Mouse (Mus musculus) forebrain, postnatal 0 days (tissue): ENCODE data around the gene Stag3. TPM values are rescaled to one million over a fixed set of nuclear protein-coding genes. Genes with fewer than 3 reads are reported as not detected.

ENCODE experiments used
- ATAC-seq: fragments of 200-750 bp; cut with Nextera tagmentation; 2 replicates; pipeline ENCODE4 v1.8.0; 2017; ENCODE audit warnings: mild to moderate bottlenecking, moderate library complexity
- DNase-seq: peaks from one replicate; pipeline ENCODE4 v3.0.0-alpha.2; 2015
- H3K27ac ChIP-seq: fragments of 300-500 bp; sonication (generic); 2 replicates; pipeline ENCODE4 v1.5.1; 2014; ENCODE audit warnings: low read depth, mild to moderate bottlenecking, antibody characterized with exemption, low read length, moderate library complexity, mixed read lengths
- H3K27me3 ChIP-seq: fragments of 300-500 bp; sonication (generic); 2 replicates; pipeline ENCODE4 v1.6.1; 2014; ENCODE audit warnings: mild to moderate bottlenecking, low read length, mixed read lengths; ENCODE audit not compliant: insufficient read depth
- H3K36me3 ChIP-seq: fragments of 300-500 bp; sonication (generic); 2 replicates; pipeline ENCODE4 v1.6.1; 2014; ENCODE audit warnings: mild to moderate bottlenecking, moderate library complexity; ENCODE audit not compliant: insufficient read depth
- H3K4me1 ChIP-seq: fragments of 300-500 bp; sonication (generic); 2 replicates; pipeline ENCODE4 v1.6.1; 2014; ENCODE audit warnings: antibody characterized with exemption; ENCODE audit not compliant: insufficient read depth
- H3K4me2 ChIP-seq: fragments of 300-500 bp; sonication (generic); 2 replicates; pipeline ENCODE4 v1.6.1; 2014; ENCODE audit warnings: low read depth, mild to moderate bottlenecking, moderate library complexity
- H3K4me3 ChIP-seq: fragments of 300-500 bp; sonication (generic); 2 replicates; pipeline ENCODE4 v1.5.1; 2014; ENCODE audit warnings: low read depth, low read length, mixed read lengths
- H3K9ac ChIP-seq: fragments of 300-500 bp; sonication (generic); 2 replicates; pipeline ENCODE4 v1.6.1; 2014; ENCODE audit warnings: mild to moderate bottlenecking
- H3K9me3 ChIP-seq: fragments of 300-500 bp; sonication (generic); 2 replicates; pipeline ENCODE4 v1.6.1; 2016; ENCODE audit warnings: low read length
- CTCF ChIP-seq: sonication (generic); IDR thresholded peaks from 2 replicates; pipeline ENCODE4 v1.5.1; 2016; ENCODE audit warnings: antibody characterized with exemption, control low read depth, low read depth
- whole genome bisulfite sequencing: fragments of 180-500 bp; shearing (Covaris S2); extraction: QIAGEN DNeasy Blood & Tissue Kit; methylation state at CpG from one replicate; pipeline ENCODE4 v1.1.7; 2014; 5-methylcytosine and 5-hydroxymethylcytosine counted together
- polyA plus RNA-seq: library from polyadenylated mRNA; unstranded; fragments of >200 nt; fragmentation: Nextera tagmentation; extraction: Ambion mirVana; gene quantifications from 2 replicates; pipeline ENCODE4 v1.2.1, GENCODE M21; 2015
- total RNA-seq: library from RNA; depleted of rRNA; stranded (reverse); fragments of >200 nt; gene quantifications from 2 replicates; pipeline ENCODE4 v1.2.3, GENCODE M21; 2014; rRNA removed

The Stag3 gene
- total and polyA plus RNA-seq, 2 experiments from 2014 or later, result 5.5 to 16.9 TPM

DNA sequence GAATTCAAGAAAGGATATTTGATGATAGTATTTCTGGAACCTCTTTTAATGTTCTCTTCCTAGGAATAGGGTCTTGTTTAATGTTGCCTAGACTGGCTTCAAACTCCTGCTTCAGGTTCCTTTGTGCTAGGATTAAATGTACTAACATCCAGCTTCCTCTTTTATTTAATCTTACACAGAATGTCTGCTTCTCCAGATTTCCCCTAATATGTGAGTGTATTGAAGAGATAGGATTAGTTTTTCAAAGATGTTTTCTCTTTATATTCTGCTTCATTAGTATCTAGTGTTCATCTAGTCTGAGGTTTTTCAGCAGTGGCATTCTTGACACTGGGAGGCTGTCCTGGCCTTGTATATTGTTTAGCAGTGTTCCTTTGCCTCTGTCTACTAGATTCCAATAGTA is 14.1 kb downstream of the Stag3 start:
- H3K4me3 ChIP-seq, result no peak overlapping the region
- no peak overlapping the region for H3K27ac ChIP-seq
- no peaks in the 10 kb centered on the region for H3K27me3 ChIP-seq
- H3K9me3 ChIP-seq, result no peaks in the 10 kb centered on the region
- no peaks in the 10 kb centered on the region for H3K4me1 ChIP-seq
- peaks cover 12% of the 10 kb centered on the region; the same call in 1 of the 2 replicates for H3K36me3 ChIP-seq
- ATAC-seq, result no peak
- DNase-seq, result no peak
- no peak for TF ChIP-seq CTCF
- H3K9ac ChIP-seq, result no peak overlapping the region
- H3K4me2 ChIP-seq, result no peak overlapping the region

DNA sequence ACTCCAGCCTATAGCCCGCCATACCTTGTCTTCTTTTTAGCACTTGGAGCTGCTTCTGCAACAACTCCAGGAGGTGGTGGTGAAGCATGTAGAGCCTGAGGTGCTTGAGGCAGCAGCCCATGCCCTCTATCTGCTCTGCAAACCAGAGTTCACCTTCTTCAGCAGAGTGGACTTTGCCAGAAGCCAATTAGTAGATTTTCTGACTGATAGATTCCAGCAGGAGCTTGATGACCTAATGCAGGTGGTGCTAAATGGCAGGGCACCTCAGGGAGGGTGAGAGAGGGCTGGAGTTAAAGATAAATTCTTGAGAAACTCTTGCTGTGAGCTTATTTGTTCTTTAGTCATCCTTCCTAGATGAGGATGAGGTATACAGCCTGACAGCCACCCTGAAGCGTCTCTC is 19.6 kb downstream of the Stag3 start:
- H3K9me3 ChIP-seq, result no peaks in the 10 kb centered on the region
- no peak overlapping the region for H3K27ac ChIP-seq
- ATAC-seq (no peak), DNase-seq (no peak)
- no peak overlapping the region for H3K4me3 ChIP-seq
- H3K36me3 ChIP-seq, result peaks cover 18% of the 10 kb centered on the region; the same call in 1 of the 2 replicates
- WGBS, result 88% methylated on average over 2 of the region's 2 CpGs
- no peaks in the 10 kb centered on the region for H3K4me1 ChIP-seq
- H3K27me3 ChIP-seq, result no peaks in the 10 kb centered on the region
- no peak for TF ChIP-seq CTCF
- H3K9ac ChIP-seq, result no peak overlapping the region
- H3K4me2 ChIP-seq, result no peak overlapping the region

DNA sequence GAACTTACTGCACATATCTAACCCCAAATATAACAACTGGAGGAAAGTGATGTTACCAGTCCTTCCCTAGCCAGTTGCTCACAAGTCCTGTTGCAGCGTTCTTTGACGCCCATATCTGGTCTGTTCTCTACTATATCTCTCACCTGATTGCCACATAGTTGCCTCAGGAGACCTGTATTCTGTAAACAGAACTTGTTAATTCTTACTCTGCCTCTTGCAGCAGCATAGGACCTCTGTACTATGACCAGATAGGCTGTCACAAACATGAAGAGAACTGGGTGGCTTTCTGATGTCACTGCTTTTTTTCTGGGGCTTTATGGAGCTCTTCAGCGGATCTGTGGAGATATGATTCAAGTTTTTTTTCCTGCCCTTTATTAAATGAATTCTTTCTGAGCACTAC is 32.8 kb downstream of the Stag3 start:
- Histone ChIP-seq H3K36me3 (peaks cover 4% of the 10 kb centered on the region; the same call in 1 of the 2 replicates), H3K4me2 (no peak overlapping the region), H3K4me1 (no peaks in the 10 kb centered on the region), H3K27ac (no peak overlapping the region), H3K9me3 (no peaks in the 10 kb centered on the region), H3K4me3 (no peak overlapping the region), H3K27me3 (no peaks in the 10 kb centered on the region), H3K9ac (no peak overlapping the region)
- WGBS, result 89% methylated on average over 3 of the region's 3 CpGs
- no peak for ATAC-seq
- TF ChIP-seq CTCF, result no peak
- DNase-seq, result no peak

DNA sequence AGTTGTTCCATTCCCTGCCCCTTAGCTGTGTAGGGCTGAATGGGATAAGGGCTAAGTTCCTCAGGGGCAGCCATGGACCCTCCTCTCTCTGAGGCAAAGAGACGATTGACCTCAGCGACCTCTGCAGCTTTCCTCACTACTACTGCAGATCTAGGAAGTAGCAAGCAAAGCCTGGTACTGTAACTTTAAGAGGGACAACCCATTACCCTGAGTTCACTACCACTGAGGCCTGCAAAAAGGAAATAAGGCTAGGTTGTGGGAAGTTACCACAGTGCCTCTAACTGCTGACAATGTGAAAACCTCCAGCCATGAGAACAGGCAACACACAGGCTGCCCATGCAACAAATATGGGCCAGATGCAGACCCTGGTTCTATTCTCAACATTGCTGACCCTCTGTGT is 61.6 kb downstream of the Stag3 start, which contains the start of gene Pvrig:
Gene Pvrig, plus strand, starts transcription at position 301 of the 400 bp plus-strand sequence.
- TF ChIP-seq CTCF, result no peak
- Histone ChIP-seq H3K4me3 (no peak within 1 kb of the TSS), H3K27me3 (no peaks in the 10 kb centered on the region), H3K27ac (no peak within 1 kb of the TSS), H3K4me2 (no peak within 1 kb of the TSS), H3K9me3 (no peaks in the 10 kb centered on the region), H3K4me1 (no peaks in the 10 kb centered on the region), H3K9ac (no peak within 1 kb of the TSS), H3K36me3 (no peaks in the 10 kb centered on the region)
- DNase-seq (no peak), ATAC-seq (no peak)
- 78% methylated on average over 2 of the region's 2 CpGs for WGBS

- no peak overlapping the region for H3K27ac ChIP-seq
- H3K4me1 ChIP-seq, result no peaks in the 10 kb centered on the region
- no peak overlapping the region for H3K9ac ChIP-seq
- DNase-seq (no peak), ATAC-seq (no peak)
- no peak for TF ChIP-seq CTCF
- no peaks in the 10 kb centered on the region for H3K36me3 ChIP-seq
- H3K9me3 ChIP-seq, result no peaks in the 10 kb centered on the region
- no peak overlapping the region for H3K4me3 ChIP-seq
- no peaks in the 10 kb centered on the region for H3K27me3 ChIP-seq
- no peak overlapping the region for H3K4me2 ChIP-seq
- 88% methylated on average over 3 of the region's 3 CpGs for WGBS
These were observed 63.2 kb downstream of the Stag3 start for GRCm38 (mm10) chr5:138343216-138343615.

Other genes with a start within 250 kb of the Stag3 start
- gene Smok3c, start 227.0 kb upstream of the Stag3 start, total RNA-seq, result not detected in 2 replicates
- gene Smok3c, start 227.0 kb upstream of the Stag3 start, polyA plus RNA-seq, result not detected in 2 replicates
- gene Zkscan1, start 195.2 kb upstream of the Stag3 start, total RNA-seq, result 45.3 and 59.6 TPM in 2 replicates
- gene Zkscan1, start 195.2 kb upstream of the Stag3 start, polyA plus RNA-seq, result 8.4 and 11.2 TPM in 2 replicates
- 27.9 and 32.9 TPM in 2 replicates for gene Zscan21, start 163.3 kb upstream of the Stag3 start, total RNA-seq
- 60.4 TPM in 2 replicates for gene Zscan21, start 163.3 kb upstream of the Stag3 start, polyA plus RNA-seq
- 13.6 and 13.8 TPM in 2 replicates for gene Zfp113, start 124.5 kb upstream of the Stag3 start, total RNA-seq
- 6.0 and 10.7 TPM in 2 replicates for gene Zfp113, start 124.5 kb upstream of the Stag3 start, polyA plus RNA-seq
- 47.0 and 51.7 TPM in 2 replicates for gene Cops6, start 119.2 kb upstream of the Stag3 start, total RNA-seq
- 255 and 265 TPM in 2 replicates for gene Cops6, start 119.2 kb upstream of the Stag3 start, polyA plus RNA-seq
- gene Ap4m1, start 108.2 kb upstream of the Stag3 start, total RNA-seq, result 56.8 and 57.0 TPM in 2 replicates
- gene Ap4m1, start 108.2 kb upstream of the Stag3 start, polyA plus RNA-seq, result 11.1 and 16.4 TPM in 2 replicates
- gene Mcm7, start 107.8 kb upstream of the Stag3 start, total RNA-seq, result 57.9 and 62.4 TPM in 2 replicates
- 64.9 and 69.9 TPM in 2 replicates for gene Mcm7, start 107.8 kb upstream of the Stag3 start, polyA plus RNA-seq
- 47.6 and 55.9 TPM in 2 replicates for gene Taf6, start 92.8 kb upstream of the Stag3 start, total RNA-seq
- 44.2 and 49.8 TPM in 2 replicates for gene Taf6, start 92.8 kb upstream of the Stag3 start, polyA plus RNA-seq
- 14.2 and 18.0 TPM in 2 replicates for gene Cnpy4, start 92.8 kb upstream of the Stag3 start, total RNA-seq
- 18.8 and 18.9 TPM in 2 replicates for gene Cnpy4, start 92.8 kb upstream of the Stag3 start, polyA plus RNA-seq
- gene Mblac1, start 85.9 kb upstream of the Stag3 start, total RNA-seq, result 9.7 and 9.9 TPM in 2 replicates
- 10.1 and 11.0 TPM in 2 replicates for gene Mblac1, start 85.9 kb upstream of the Stag3 start, polyA plus RNA-seq
- not detected in 2 replicates for gene Nxpe5, start 54.3 kb upstream of the Stag3 start, total RNA-seq
- gene Nxpe5, start 54.3 kb upstream of the Stag3 start, polyA plus RNA-seq, result not detected in 2 replicates
- 57.2 and 91.8 TPM in 2 replicates for gene Lamtor4, start 24.8 kb upstream of the Stag3 start, total RNA-seq
- 90.9 and 112 TPM in 2 replicates for gene Lamtor4, start 24.8 kb upstream of the Stag3 start, polyA plus RNA-seq
- 59.6 and 61.3 TPM in 2 replicates for gene BC037034, start 16.2 kb upstream of the Stag3 start, total RNA-seq
- gene BC037034, start 16.2 kb upstream of the Stag3 start, polyA plus RNA-seq, result 14.2 and 16.1 TPM in 2 replicates
- gene Gal3st4, start 7.4 kb upstream of the Stag3 start, total RNA-seq, result 0.23 and 0.57 TPM in 2 replicates
- 1.1 and 1.5 TPM in 2 replicates for gene Gal3st4, start 7.4 kb upstream of the Stag3 start, polyA plus RNA-seq
- 0.31 and 0.33 TPM in 2 replicates for gene Gm43720, start 282 bp upstream of the Stag3 start, total RNA-seq
- 0.04 TPM in 1 of 2 replicates, not detected in the other for gene Gm43720, start 282 bp upstream of the Stag3 start, polyA plus RNA-seq
- 145 and 170 TPM in 2 replicates for gene Gpc2, start 235 bp upstream of the Stag3 start, total RNA-seq
- gene Gpc2, start 235 bp upstream of the Stag3 start, polyA plus RNA-seq, result 54.2 and 62.0 TPM in 2 replicates
- not detected in 2 replicates for gene Pvrig, start 61.7 kb downstream of the Stag3 start, total RNA-seq
- gene Pvrig, start 61.7 kb downstream of the Stag3 start, polyA plus RNA-seq, result not detected in 2 replicates
- 46.9 and 67.6 TPM in 2 replicates for gene Zfp157, start 161.2 kb downstream of the Stag3 start, total RNA-seq
- gene Zfp157, start 161.2 kb downstream of the Stag3 start, polyA plus RNA-seq, result 37.3 and 39.3 TPM in 2 replicates